Mouse (Mus musculus) cerebellum, adult 2 months (tissue): ENCODE data around the gene Mien1.

ENCODE experiments used
- CTCF ChIP-seq: fragments of 200-500 bp; IDR thresholded peaks from 2 replicates; pipeline ENCODE4 v1.5.1; 2011; ENCODE audit warnings: low read depth, mild to moderate bottlenecking, control low read depth, low read length, moderate library complexity, borderline replicate concordance; ENCODE audit not compliant: insufficient read depth
- POLR2A ChIP-seq: fragments of 200-500 bp; IDR thresholded peaks from 2 replicates; pipeline ENCODE4 v1.6.1; 2011; ENCODE audit warnings: low read length, control low read depth, borderline replicate concordance; ENCODE audit not compliant: insufficient read depth

DNA sequence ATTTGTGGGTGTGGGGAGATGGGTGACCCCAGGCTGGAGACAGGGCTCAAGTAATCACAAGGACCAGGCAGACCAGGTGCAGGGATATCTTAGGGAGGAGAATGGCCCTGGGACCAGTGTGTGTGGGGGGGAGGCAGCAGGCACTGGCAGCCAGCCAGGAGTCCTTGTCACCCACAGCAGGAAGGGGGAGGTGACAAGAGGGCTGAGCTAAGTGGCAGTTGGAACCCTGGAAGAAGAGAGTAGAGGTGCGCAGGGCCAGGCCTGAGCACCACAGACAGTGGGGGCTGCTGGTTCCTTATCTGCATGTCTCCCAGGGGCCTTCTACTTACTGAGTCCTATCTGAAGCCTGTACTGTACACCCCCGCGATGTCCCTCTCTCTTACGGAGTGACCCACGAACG, 45.5 kb downstream of the Mien1 start:
- TF ChIP-seq POLR2A, result no peak
- no peak for TF ChIP-seq CTCF
